Mouse (Mus musculus) megakaryocyte, embryonic 14.5 days (primary cell): ENCODE data around the gene Gpatch3.

Experiments
- FLI1 ChIP-seq: IDR thresholded peaks from 2 replicates; pipeline ENCODE4 v1.6.1; 2012; ENCODE audit warnings: low read length, inconsistent platforms, mixed read lengths
- GATA1 ChIP-seq: IDR thresholded peaks from 3 replicates; pipeline ENCODE4 v1.6.1; 2012; ENCODE audit warnings: mixed read lengths, low read length, inconsistent platforms, borderline replicate concordance

DNA sequence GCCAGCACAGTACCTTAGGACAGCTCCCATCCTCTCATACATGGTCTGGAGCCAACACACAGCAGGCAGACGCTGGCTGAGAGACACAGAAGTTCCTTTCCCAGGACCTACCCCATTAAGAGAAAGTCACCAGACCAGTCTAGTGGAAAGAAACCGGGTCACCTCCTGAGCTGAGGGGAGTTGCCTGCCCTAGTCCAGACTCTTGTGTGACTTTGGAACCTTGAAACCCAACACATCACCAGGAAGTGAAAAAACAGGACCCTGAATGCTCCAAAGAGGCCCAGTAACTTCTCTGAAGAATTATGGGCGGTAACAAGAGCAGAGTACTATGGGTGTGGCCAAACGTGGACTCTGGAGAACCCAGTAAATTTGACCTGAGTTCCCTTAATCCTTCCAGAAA is 24.1 kb downstream of the Gpatch3 start:
- no peak for TF ChIP-seq FLI1
- no peak for TF ChIP-seq GATA1
